Mouse (Mus musculus) limb, embryonic 11.5 days (tissue): ENCODE results near the gene Pgap2. TPM values are rescaled to one million over a fixed set of nuclear protein-coding genes. Genes with fewer than 3 reads are reported as not detected.
A peak's percentile ranks its signal among the peaks of the same experiment; 100 is the strongest.

Experiments
- ATAC-seq: fragments of 200-750 bp; cut with Nextera tagmentation; 2 replicates; pipeline ENCODE4 v1.8.0; 2017; ENCODE audit warnings: low read depth; ENCODE audit not compliant: insufficient number of reproducible peaks, low FRiP score, low TSS enrichment
- DNase-seq: peaks from one replicate; pipeline ENCODE4 v3.0.0-alpha.2; 2015; ENCODE audit warnings: low spot score
- H3K27ac ChIP-seq: fragments of 300-500 bp; sonication (generic); replicated peaks from 2 replicates; pipeline ENCODE4 v1.5.1; 2014; ENCODE audit warnings: low read depth, mild to moderate bottlenecking, low read length
- H3K27me3 ChIP-seq: fragments of 300-500 bp; sonication (generic); 2 replicates; pipeline ENCODE4 v1.6.1; 2014; ENCODE audit warnings: mild to moderate bottlenecking, low read length, mixed read lengths; ENCODE audit not compliant: control insufficient read depth, insufficient read depth
- H3K36me3 ChIP-seq: fragments of 300-500 bp; sonication (generic); 2 replicates; pipeline ENCODE4 v1.6.1; 2014; ENCODE audit warnings: mild to moderate bottlenecking, low read length, moderate library complexity, mixed read lengths; ENCODE audit not compliant: control insufficient read depth, insufficient read depth
- H3K4me1 ChIP-seq: fragments of 300-500 bp; sonication (generic); 2 replicates; pipeline ENCODE4 v1.6.1; 2014; ENCODE audit warnings: low read length, mixed read lengths; ENCODE audit not compliant: control insufficient read depth, insufficient read depth
- H3K4me2 ChIP-seq: fragments of 300-500 bp; sonication (generic); 2 replicates; pipeline ENCODE4 v1.6.1; 2014; ENCODE audit warnings: low read depth, mild to moderate bottlenecking, moderate library complexity; ENCODE audit not compliant: severe bottlenecking
- H3K4me3 ChIP-seq: fragments of 300-500 bp; sonication (generic); 2 replicates; pipeline ENCODE4 v1.5.1; 2014; ENCODE audit warnings: low read depth, low read length
- H3K9ac ChIP-seq: fragments of 300-500 bp; sonication (generic); 2 replicates; pipeline ENCODE4 v1.6.1; 2014; ENCODE audit warnings: mild to moderate bottlenecking, low read length
- H3K9me3 ChIP-seq: fragments of 300-500 bp; sonication (generic); 2 replicates; pipeline ENCODE4 v1.6.1; 2016; ENCODE audit warnings: low read length; ENCODE audit not compliant: control insufficient read depth
- WGBS: fragments of 180-500 bp; shearing (Covaris S2); extraction: QIAGEN DNeasy Blood & Tissue Kit; methylation state at CpG from one replicate; pipeline ENCODE4 v1.1.7; 2014; 5-methylcytosine and 5-hydroxymethylcytosine counted together
- polyA plus RNA-seq: library from polyadenylated mRNA; unstranded; fragments of >200 nt; fragmentation: Nextera tagmentation; extraction: Ambion mirVana; gene quantifications from 2 replicates; pipeline ENCODE4 v1.2.1, GENCODE M21; 2014

The Pgap2 gene
- 73.7 and 78.3 TPM in 2 replicates for polyA plus RNA-seq

GRCm38 (mm10) chr7:102209756-102210721 is at the start of gene Pgap2, which contains the start of gene Nup98:
TSS of gene Pgap2 (plus strand) at chr7:102210208.
TSS of gene Nup98 (minus strand) at chr7:102210176.
- Histone ChIP-seq H3K36me3 (no peaks in the 10 kb centered on the region), H3K9ac (peak within 1 kb of the TSS; percentile 86), H3K27ac (peak within 1 kb of the TSS; percentile 78), H3K4me2 (peak within 1 kb of the TSS; percentile 68), H3K9me3 (no peaks in the 10 kb centered on the region), H3K27me3 (no peaks in the 10 kb centered on the region), H3K4me1 (0 out of 2 replicates have a peak, but pooled peaks cover 3% of the 10 kb centered on the region), H3K4me3 (peak within 1 kb of the TSS; percentile 65)
- DNase-seq (peak; percentile 100), ATAC-seq (peak; percentile 100)
- under 1% methylated on average over 84 of the region's 87 CpGs for WGBS

- Histone ChIP-seq H3K36me3 (no peaks in the 10 kb centered on the region), H3K9me3 (no peaks in the 10 kb centered on the region), H3K4me1 (no peaks in the 10 kb centered on the region), H3K9ac (no peak overlapping the region), H3K27me3 (no peaks in the 10 kb centered on the region), H3K27ac (no peak overlapping the region), H3K4me2 (no peak overlapping the region), H3K4me3 (no peak overlapping the region)
- no peak for DNase-seq
- ATAC-seq = no peak
Measured at GRCm38 (mm10) chr7:102170300-102170699, 39.7 kb upstream of the Pgap2 start.

GRCm38 (mm10) chr7:102183849-102184248 is 26.2 kb upstream of the Pgap2 start:
- Histone ChIP-seq H3K4me1 (no peaks in the 10 kb centered on the region), H3K36me3 (peaks cover 15% of the 10 kb centered on the region; the same call in 1 of the 2 replicates), H3K4me3 (no peak overlapping the region), H3K27ac (no peak overlapping the region), H3K9me3 (no peaks in the 10 kb centered on the region), H3K9ac (no peak overlapping the region), H3K27me3 (no peaks in the 10 kb centered on the region), H3K4me2 (no peak overlapping the region)
- DNase-seq (no peak), ATAC-seq (no peak)
- 92% methylated on average over 3 of the region's 3 CpGs for WGBS

- H3K4me1 ChIP-seq = no peaks in the 10 kb centered on the region
- peaks cover 11% of the 10 kb centered on the region; the same call in 1 of the 2 replicates for H3K36me3 ChIP-seq
- H3K4me2 ChIP-seq = no peak overlapping the region
- ATAC-seq (no peak), DNase-seq (no peak)
- H3K9me3 ChIP-seq = no peaks in the 10 kb centered on the region
- H3K27ac ChIP-seq = no peak overlapping the region
- H3K9ac ChIP-seq = no peak overlapping the region
- 94% methylated on average over 1 of the region's 1 CpGs for WGBS
- H3K4me3 ChIP-seq = no peak overlapping the region
- H3K27me3 ChIP-seq = no peaks in the 10 kb centered on the region
Measured at GRCm38 (mm10) chr7:102192356-102192755, 17.7 kb upstream of the Pgap2 start.

GRCm38 (mm10) chr7:102200576-102200975 is 9.4 kb upstream of the Pgap2 start:
- no peaks in the 10 kb centered on the region for H3K27me3 ChIP-seq
- H3K9ac ChIP-seq = no peak overlapping the region
- no peaks in the 10 kb centered on the region for H3K9me3 ChIP-seq
- DNase-seq (no peak), ATAC-seq (no peak)
- WGBS = 86% methylated on average over 3 of the region's 3 CpGs
- no peak overlapping the region for H3K4me2 ChIP-seq
- H3K27ac ChIP-seq = no peak overlapping the region
- no peak overlapping the region for H3K4me3 ChIP-seq
- no peaks in the 10 kb centered on the region for H3K4me1 ChIP-seq
- H3K36me3 ChIP-seq = no peaks in the 10 kb centered on the region

- Histone ChIP-seq H3K4me1 (no peaks in the 10 kb centered on the region), H3K4me2 (no peak overlapping the region), H3K4me3 (no peak overlapping the region), H3K27me3 (no peaks in the 10 kb centered on the region), H3K9me3 (no peaks in the 10 kb centered on the region), H3K36me3 (no peaks in the 10 kb centered on the region), H3K9ac (no peak overlapping the region), H3K27ac (no peak overlapping the region)
- DNase-seq = no peak
- ATAC-seq = no peak
Measured at GRCm38 (mm10) chr7:102200996-102201785, 8.8 kb upstream of the Pgap2 start.

GRCm38 (mm10) chr7:102204296-102204857 is 5.6 kb upstream of the Pgap2 start:
- ATAC-seq = no peak
- WGBS = 84% methylated on average over 3 of the region's 3 CpGs
- H3K4me2 ChIP-seq = no peak overlapping the region

GRCm38 (mm10) chr7:102205646-102206045 is 4.4 kb upstream of the Pgap2 start:
- Histone ChIP-seq H3K9me3 (no peaks in the 10 kb centered on the region), H3K4me1 (0 out of 2 replicates have a peak, but pooled peaks cover 3% of the 10 kb centered on the region), H3K4me3 (no peak overlapping the region), H3K4me2 (no peak overlapping the region), H3K27ac (no peak overlapping the region), H3K36me3 (no peaks in the 10 kb centered on the region), H3K27me3 (no peaks in the 10 kb centered on the region), H3K9ac (no peak overlapping the region)
- WGBS = 91% methylated on average over 1 of the region's 1 CpGs
- no peak for DNase-seq
- no peak for ATAC-seq

More at GRCm38 (mm10) chr7:102204296-102204857, 5.6 kb upstream of the Pgap2 start:
- H3K27ac ChIP-seq = no peak overlapping the region
- H3K36me3 ChIP-seq = no peaks in the 10 kb centered on the region
- 0 out of 2 replicates have a peak, but pooled peaks cover 3% of the 10 kb centered on the region for H3K4me1 ChIP-seq
- H3K27me3 ChIP-seq = no peaks in the 10 kb centered on the region
- H3K9ac ChIP-seq = no peak overlapping the region
- no peak overlapping the region for H3K4me3 ChIP-seq
- no peaks in the 10 kb centered on the region for H3K9me3 ChIP-seq
- no peak for DNase-seq
